Mouse (Mus musculus): ENCODE results near the gene Scrn1.

Scrn1 gene

GRCm38 (mm10) chr6:54531048-54531481 is 35.2 kb downstream of the Scrn1 start:
- peak; percentile 67 for DNase-seq (ENCODE audit: low read depth, low spot score)

- no peak for DNase-seq (ENCODE audit: low read depth, low spot score)
Measured at GRCm38 (mm10) chr6:54530182-54530581, 36.1 kb downstream of the Scrn1 start.

GRCm38 (mm10) chr6:54528666-54529065 is 37.6 kb downstream of the Scrn1 start:
- DNase-seq (ENCODE audit: low read depth, low spot score): no peak

- no peak for DNase-seq (ENCODE audit: low read depth, low spot score)
Measured at GRCm38 (mm10) chr6:54518758-54519157, 47.5 kb downstream of the Scrn1 start.

- no peak for DNase-seq (ENCODE audit: low read depth, low spot score)
Measured at GRCm38 (mm10) chr6:54516512-54517134, 49.7 kb downstream of the Scrn1 start.

- no peak for DNase-seq (ENCODE audit: low read depth, low spot score)
Measured at GRCm38 (mm10) chr6:54512256-54512655, 54.0 kb downstream of the Scrn1 start.

- DNase-seq (ENCODE audit: low read depth, low spot score): no peak
Measured at GRCm38 (mm10) chr6:54509264-54509663, 57.0 kb downstream of the Scrn1 start.

- DNase-seq (ENCODE audit: low read depth, low spot score): no peak
Measured at GRCm38 (mm10) chr6:54508256-54508793, 58.0 kb downstream of the Scrn1 start.

GRCm38 (mm10) chr6:54507808-54508207 is 58.5 kb downstream of the Scrn1 start:
- DNase-seq (ENCODE audit: low read depth, low spot score): no peak

- peak; percentile 50 for DNase-seq (ENCODE audit: low read depth, low spot score)
Measured at GRCm38 (mm10) chr6:54507002-54507401, 59.3 kb downstream of the Scrn1 start.

GRCm38 (mm10) chr6:54506318-54506717 is 60.0 kb downstream of the Scrn1 start:
- no peak for DNase-seq (ENCODE audit: low read depth, low spot score)

GRCm38 (mm10) chr6:54502661-54503115 is 63.6 kb downstream of the Scrn1 start:
- peak; percentile 19 for DNase-seq (ENCODE audit: low read depth, low spot score)

GRCm38 (mm10) chr6:54496214-54496613 is 70.1 kb downstream of the Scrn1 start:
- DNase-seq (ENCODE audit: low read depth, low spot score): no peak

GRCm38 (mm10) chr6:54494612-54495398 is 71.5 kb downstream of the Scrn1 start:
- no peak for DNase-seq (ENCODE audit: low read depth, low spot score)

GRCm38 (mm10) chr6:54494097-54494496 is 72.2 kb downstream of the Scrn1 start:
- no peak for DNase-seq (ENCODE audit: low read depth, low spot score)

- DNase-seq (ENCODE audit: low read depth, low spot score): no peak
Measured at GRCm38 (mm10) chr6:54491074-54491473, 75.2 kb downstream of the Scrn1 start.

GRCm38 (mm10) chr6:54485973-54486569 is 80.2 kb downstream of the Scrn1 start:
- DNase-seq (ENCODE audit: low read depth, low spot score): no peak

GRCm38 (mm10) chr6:54485435-54485901 is 80.8 kb downstream of the Scrn1 start:
- DNase-seq (ENCODE audit: low read depth, low spot score): no peak

- no peak for DNase-seq (ENCODE audit: low read depth, low spot score)
Measured at GRCm38 (mm10) chr6:54485000-54485399, 81.3 kb downstream of the Scrn1 start.

- DNase-seq (ENCODE audit: low read depth, low spot score): no peak
Measured at GRCm38 (mm10) chr6:54481390-54482112, 84.7 kb downstream of the Scrn1 start.

- peak; percentile 27 for DNase-seq (ENCODE audit: low read depth, low spot score)
Measured at GRCm38 (mm10) chr6:54478646-54479324, 87.5 kb downstream of the Scrn1 start.
